Mouse (Mus musculus) adrenal gland, postnatal 36 days (tissue): ENCODE measurements around the gene Tmem203. TPM values are rescaled to one million over a fixed set of nuclear protein-coding genes. Genes with fewer than 3 reads are reported as not detected.
A peak's percentile ranks its signal among the peaks of the same experiment; 100 is the strongest.

Experiments
- DNase-seq, 2 experiments: peaks; one replicate each; pipeline ENCODE4 v3.0.0; 2021; ENCODE audit warnings: mixed read lengths in 1 of 2
- total RNA-seq, 2 experiments: library from RNA; stranded (reverse); gene quantifications; 2 replicates each; pipeline ENCODE4 v1.2.3; 2021

Tmem203 gene
- total RNA-seq, 2 experiments from 2014 or later: 22.6 to 38.8 TPM

DNA sequence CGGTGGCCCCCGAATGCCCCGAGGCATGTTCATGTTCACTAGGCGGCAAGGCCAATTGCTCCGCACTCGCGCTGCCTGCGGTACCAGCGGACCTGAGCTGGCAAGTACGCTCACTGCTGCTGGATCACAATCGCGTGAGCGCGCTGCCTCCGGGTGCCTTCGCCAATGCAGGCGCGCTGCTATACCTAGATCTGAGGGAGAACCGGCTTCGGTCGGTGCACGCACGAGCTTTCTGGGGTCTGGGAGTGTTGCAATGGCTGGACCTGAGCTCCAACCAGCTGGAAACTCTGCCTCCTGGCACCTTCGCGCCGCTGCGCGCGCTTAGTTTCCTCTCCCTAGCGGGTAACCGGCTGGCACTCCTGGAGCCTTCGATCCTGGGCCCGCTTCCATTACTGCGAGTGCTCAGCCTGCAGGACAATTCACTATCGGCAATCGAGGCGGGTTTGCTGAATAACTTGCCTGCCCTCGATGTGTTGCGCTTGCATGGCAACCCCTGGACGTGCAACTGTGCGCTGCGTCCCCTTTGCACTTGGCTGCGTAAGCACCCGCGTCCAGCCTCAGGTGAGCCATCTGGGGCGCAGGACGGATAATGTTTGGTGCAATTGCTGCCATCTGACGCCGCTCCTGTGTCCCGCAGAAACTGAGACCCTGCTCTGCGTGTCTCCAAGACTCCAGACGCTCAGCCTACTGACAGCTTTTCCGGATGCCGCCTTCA, 35.0 kb downstream of the Tmem203 start:
- peak; percentile 33 to 44 for DNase-seq

DNA sequence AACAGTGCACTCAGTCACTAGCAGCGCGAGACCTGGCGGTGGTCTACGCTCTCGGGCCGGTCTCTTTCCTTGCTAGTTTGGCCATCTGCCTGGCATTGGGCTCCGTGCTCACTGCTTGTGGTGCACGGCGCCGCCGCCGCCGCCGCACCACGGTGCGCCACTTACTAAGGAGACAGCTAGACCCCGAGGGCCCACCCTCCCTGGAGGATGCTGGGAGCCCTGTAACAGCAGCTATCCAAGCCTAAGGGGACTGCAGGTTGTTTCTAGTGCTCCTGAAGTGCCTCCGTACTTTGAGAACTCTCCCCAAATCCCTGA, 35.5 kb downstream of the Tmem203 start:
- DNase-seq: no peak

GRCm38 (mm10) chr2:25291184-25292053, 36.2 kb downstream of the Tmem203 start:
- peak in 1 of 2 experiments; percentile 28 for DNase-seq

DNA sequence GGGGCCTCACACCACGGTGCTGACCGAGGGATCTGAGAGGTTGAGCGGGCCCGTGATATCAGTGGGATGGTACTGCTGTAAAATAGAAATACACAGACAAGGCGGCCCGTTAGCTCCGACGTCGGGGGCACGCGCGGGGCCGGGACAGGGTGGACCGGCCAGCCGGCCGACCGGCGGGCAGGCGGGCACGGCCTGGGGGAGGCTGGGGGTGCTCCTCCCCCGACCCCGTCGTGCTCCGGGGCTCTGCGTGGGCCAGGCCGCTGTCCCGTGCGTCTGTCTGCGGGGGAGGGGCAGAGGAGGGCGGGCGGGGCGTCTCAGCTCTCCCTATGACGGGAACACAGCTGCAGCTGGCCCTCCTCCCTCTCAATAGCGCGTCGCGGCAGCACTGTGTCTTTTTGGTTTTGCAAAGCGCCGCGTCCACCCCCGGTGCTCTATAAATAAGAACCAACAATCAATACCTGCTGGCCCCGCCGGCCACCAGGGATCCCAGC, 36.9 kb downstream of the Tmem203 start:
- peak in 1 of 2 experiments; percentile 38 for DNase-seq

DNA sequence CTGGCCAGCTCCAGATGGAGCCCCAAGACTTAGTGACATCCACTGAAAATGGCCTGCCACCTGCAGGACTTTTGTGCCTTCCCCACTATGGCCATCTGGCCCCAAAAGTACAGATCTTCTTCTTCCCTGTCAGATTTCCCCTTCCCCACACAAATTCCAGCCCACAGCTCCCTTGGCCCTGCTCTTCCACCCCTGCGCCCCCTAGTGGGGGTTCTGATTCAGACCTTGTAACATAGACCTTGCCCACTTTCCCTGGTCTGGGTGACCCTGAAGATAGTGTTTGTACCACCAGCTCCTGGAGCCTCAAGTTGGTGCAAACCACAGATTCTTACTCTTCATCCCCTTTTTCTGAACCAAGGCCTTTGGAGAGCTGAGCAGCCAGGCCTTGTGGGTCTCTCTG, 37.6 kb downstream of the Tmem203 start:
- peak; percentile 75 to 90 for DNase-seq

GRCm38 (mm10) chr2:25293706-25294105, 38.5 kb downstream of the Tmem203 start:
- DNase-seq: no peak

DNA sequence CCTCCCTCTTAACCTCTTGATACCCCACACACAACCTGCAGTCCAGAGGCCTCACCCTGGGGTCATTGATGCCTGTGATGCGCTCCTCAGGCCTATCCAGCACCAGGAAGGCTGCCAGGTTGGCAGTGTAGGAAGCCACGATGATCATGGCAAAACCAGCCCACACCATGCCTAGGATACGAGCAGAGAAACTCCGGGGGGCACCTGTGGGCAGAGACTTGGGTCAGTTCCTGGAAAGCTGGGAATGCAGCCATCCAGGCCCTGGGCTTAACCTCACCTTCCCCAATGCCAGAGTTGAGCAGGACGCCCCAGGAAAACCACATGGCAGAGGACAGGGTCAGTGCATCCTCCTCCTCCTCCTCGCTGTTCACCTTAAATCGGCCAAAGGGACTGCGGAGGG, 41.9 kb downstream of the Tmem203 start:
- no peak for DNase-seq

GRCm38 (mm10) chr2:25298046-25298445, 42.8 kb downstream of the Tmem203 start:
- no peak for DNase-seq

- DNase-seq: no peak
These were observed 48.2 kb downstream of the Tmem203 start for GRCm38 (mm10) chr2:25303452-25303851.

- DNase-seq: no peak
These were observed 48.9 kb downstream of the Tmem203 start for GRCm38 (mm10) chr2:25303931-25304656.

GRCm38 (mm10) chr2:25304657-25305541, 49.7 kb downstream of the Tmem203 start:
- peak; percentile 48 to 55 for DNase-seq

Other genes with a start within 250 kb of the Tmem203 start
- gene Nsmf, start 201.1 kb upstream of the Tmem203 start, total RNA-seq: 10 to 100 TPM; 32.8 to 56.4 TPM
- gene Entpd8, start 175.1 kb upstream of the Tmem203 start, total RNA-seq: not detected
- not detected for gene Noxa1, start 160.3 kb upstream of the Tmem203 start, total RNA-seq
- 1 to 10 TPM; 2.1 to 2.3 TPM for gene Nrarp, start 74.7 kb upstream of the Tmem203 start, total RNA-seq
- gene Tor4a, start 58.6 kb upstream of the Tmem203 start, total RNA-seq: 10 to 100 TPM; 14.0 to 24.8 TPM
- 10 to 100 TPM; 54.8 to 57.2 TPM for gene Nelfb, start 44.0 kb upstream of the Tmem203 start, total RNA-seq
- not detected for gene Stpg3, start 40.8 kb upstream of the Tmem203 start, total RNA-seq
- not detected for gene Fam166a, start 36.7 kb upstream of the Tmem203 start, total RNA-seq
- 100 to 1,000 TPM; 291 to 296 TPM for gene Tubb4b, start 30.7 kb upstream of the Tmem203 start, total RNA-seq
- gene Slc34a3, start 21.1 kb upstream of the Tmem203 start, total RNA-seq: not detected
- not detected for gene Rnf224, start 18.7 kb upstream of the Tmem203 start, total RNA-seq
- 1 to 10 TPM; 5.8 TPM for gene Rnf208, start 13.2 kb upstream of the Tmem203 start, total RNA-seq
- not detected for gene Cysrt1, start 13.0 kb upstream of the Tmem203 start, total RNA-seq
- gene AL732309.1, start 8.6 kb upstream of the Tmem203 start, total RNA-seq: 1 to 10 TPM; 4.1 to 4.8 TPM
- gene Tprn, start 7.2 kb downstream of the Tmem203 start, total RNA-seq: 1 to 10 TPM; 8.7 to 9.2 TPM
- gene Ssna1, start 17.0 kb downstream of the Tmem203 start, total RNA-seq: 10 to 100 TPM; 43.8 to 45.1 TPM
- gene Anapc2, start 17.0 kb downstream of the Tmem203 start, total RNA-seq: 10 to 100 TPM; 76.5 to 81.3 TPM
- not detected for gene Tmem210, start 32.7 kb downstream of the Tmem203 start, total RNA-seq
- gene Lrrc26, start 34.5 kb downstream of the Tmem203 start, total RNA-seq: not detected
- 1 to 10 TPM; 6.3 to 7.6 TPM for gene Grin1, start 63.7 kb downstream of the Tmem203 start, total RNA-seq
- 10 to 100 TPM; 53.1 to 59.2 TPM for gene Man1b1, start 76.9 kb downstream of the Tmem203 start, total RNA-seq
- gene Dpp7, start 100.9 kb downstream of the Tmem203 start, total RNA-seq: 10 to 100 TPM; 29.9 to 31.8 TPM
- gene Uap1l1, start 110.2 kb downstream of the Tmem203 start, total RNA-seq: 10 to 100 TPM; 20.0 to 23.1 TPM
- under 1 TPM; 0.43 to 0.95 TPM for gene Sapcd2, start 116.9 kb downstream of the Tmem203 start, total RNA-seq
- gene Entpd2, start 140.4 kb downstream of the Tmem203 start, total RNA-seq: 1 to 10 TPM; 5.0 to 7.8 TPM
- gene Npdc1, start 143.9 kb downstream of the Tmem203 start, total RNA-seq: 100 to 1,000 TPM; 117 to 140 TPM
- gene Fut7, start 167.8 kb downstream of the Tmem203 start, total RNA-seq: not detected
- 10 to 100 TPM; 29.7 to 36.4 TPM for gene Abca2, start 173.3 kb downstream of the Tmem203 start, total RNA-seq
- gene Clic3, start 201.4 kb downstream of the Tmem203 start, total RNA-seq: not detected
- 10 to 100 TPM; 32.3 to 34.2 TPM for gene Paxx, start 205.7 kb downstream of the Tmem203 start, total RNA-seq
- 1 to 10 TPM; 1.1 to 2.0 TPM for gene Ptgds, start 214.6 kb downstream of the Tmem203 start, total RNA-seq
- gene Lcn12, start 238.5 kb downstream of the Tmem203 start, total RNA-seq: not detected
- 10 to 100 TPM; 87.0 to 89.8 TPM for gene Fbxw5, start 245.3 kb downstream of the Tmem203 start, total RNA-seq
- gene C8g, start 246.3 kb downstream of the Tmem203 start, total RNA-seq: 1 to 10 TPM; 1.7 TPM